Mouse (Mus musculus) kidney, embryonic 14.5 days (tissue): ENCODE measurements around the gene Tcf7l2. TPM values are rescaled to one million over a fixed set of nuclear protein-coding genes. Genes with fewer than 3 reads are reported as not detected.

Experiments used
- ATAC-seq: fragments of 200-750 bp; cut with Nextera tagmentation; 2 replicates; pipeline ENCODE4 v1.8.0; 2017; ENCODE audit warnings: moderate number of reproducible peaks, mild to moderate bottlenecking, moderate TSS enrichment, moderate library complexity; ENCODE audit not compliant: low FRiP score, low TSS enrichment
- H3K27ac ChIP-seq: fragments of 300-500 bp; sonication (generic); 2 replicates; pipeline ENCODE4 v1.5.1; 2014; ENCODE audit warnings: low read depth, mild to moderate bottlenecking, low read length, moderate library complexity, mixed read lengths
- H3K27me3 ChIP-seq: fragments of 300-500 bp; sonication (generic); 2 replicates; pipeline ENCODE4 v1.6.1; 2014; ENCODE audit warnings: mild to moderate bottlenecking, low read length; ENCODE audit not compliant: control insufficient read depth, insufficient read depth
- H3K36me3 ChIP-seq: fragments of 300-500 bp; sonication (generic); 2 replicates; pipeline ENCODE4 v1.6.1; 2014; ENCODE audit warnings: low read length, mixed read lengths; ENCODE audit not compliant: control insufficient read depth, insufficient read depth
- H3K4me1 ChIP-seq: fragments of 300-500 bp; sonication (generic); 2 replicates; pipeline ENCODE4 v1.6.1; 2014; ENCODE audit warnings: low read length, mixed read lengths; ENCODE audit not compliant: control insufficient read depth, insufficient read depth
- H3K4me2 ChIP-seq: fragments of 300-500 bp; sonication (generic); replicated peaks from 2 replicates; pipeline ENCODE4 v1.6.1; 2014; ENCODE audit warnings: low read depth, mild to moderate bottlenecking, low read length
- H3K4me3 ChIP-seq: fragments of 300-500 bp; sonication (generic); 2 replicates; pipeline ENCODE4 v1.5.1; 2014; ENCODE audit warnings: mild to moderate bottlenecking, low read length
- H3K9ac ChIP-seq: fragments of 300-500 bp; sonication (generic); 2 replicates; pipeline ENCODE4 v1.6.1; 2014; ENCODE audit warnings: low read depth, mild to moderate bottlenecking, low read length, moderate library complexity
- H3K9me3 ChIP-seq: fragments of 300-500 bp; sonication (generic); 2 replicates; pipeline ENCODE4 v1.6.1; 2016; ENCODE audit warnings: low read length; ENCODE audit not compliant: control insufficient read depth
- WGBS: fragments of 180-500 bp; shearing (Covaris S2); extraction: QIAGEN DNeasy Blood & Tissue Kit; methylation state at CpG from one replicate; pipeline ENCODE4 v1.1.7; 2014; 5-methylcytosine and 5-hydroxymethylcytosine counted together
- polyA plus RNA-seq: library from polyadenylated mRNA; unstranded; fragments of >200 nt; fragmentation: Nextera tagmentation; extraction: Ambion mirVana; gene quantifications from 2 replicates; pipeline ENCODE4 v1.2.1, GENCODE M21; 2014

Tcf7l2 gene
- polyA plus RNA-seq, 1 experiment from 2014 or later = 80.8 TPM

DNA sequence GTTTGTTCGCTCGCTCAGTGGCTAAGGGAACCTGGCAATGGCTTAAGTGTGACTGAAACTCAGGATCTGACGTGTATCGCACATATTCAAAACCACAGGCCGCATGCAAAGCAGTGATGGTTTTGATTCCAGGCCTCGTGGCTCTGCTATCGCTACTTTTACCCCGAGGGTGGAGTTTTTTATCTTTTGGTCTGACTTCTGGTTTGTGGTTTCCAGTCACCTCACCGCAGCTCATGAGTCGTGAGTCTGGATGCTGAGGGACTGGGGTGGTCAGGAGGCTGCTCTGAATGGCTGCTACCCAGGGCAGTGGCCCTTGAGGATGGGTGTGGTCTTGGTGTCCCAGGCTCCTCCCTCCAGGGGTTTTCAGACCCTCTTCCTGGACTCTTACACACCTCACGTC, 27.3 kb downstream of the Tcf7l2 start:
- H3K4me2 ChIP-seq = no peak overlapping the region
- no peak for ATAC-seq
- H3K36me3 ChIP-seq = no peaks in the 10 kb centered on the region
- H3K4me3 ChIP-seq = no peak overlapping the region
- no peak overlapping the region for H3K9ac ChIP-seq
- no peaks in the 10 kb centered on the region for H3K9me3 ChIP-seq
- whole genome bisulfite sequencing = 62% methylated on average over 11 of the region's 11 CpGs
- no peak overlapping the region for H3K27ac ChIP-seq
- H3K4me1 ChIP-seq = peaks cover 26% of the 10 kb centered on the region
- no peaks in the 10 kb centered on the region for H3K27me3 ChIP-seq

GRCm38 (mm10) chr19:55774334-55774733, 32.7 kb downstream of the Tcf7l2 start:
- H3K4me1 ChIP-seq = peaks cover 9% of the 10 kb centered on the region; the same call in 1 of the 2 replicates
- H3K4me3 ChIP-seq = no peak overlapping the region
- H3K9me3 ChIP-seq = no peaks in the 10 kb centered on the region
- ATAC-seq = no peak
- no peak overlapping the region for H3K27ac ChIP-seq
- H3K4me2 ChIP-seq = no peak overlapping the region
- no peak overlapping the region for H3K9ac ChIP-seq
- 73% methylated on average over 4 of the region's 4 CpGs for WGBS
- H3K36me3 ChIP-seq = no peaks in the 10 kb centered on the region
- H3K27me3 ChIP-seq = no peaks in the 10 kb centered on the region

DNA sequence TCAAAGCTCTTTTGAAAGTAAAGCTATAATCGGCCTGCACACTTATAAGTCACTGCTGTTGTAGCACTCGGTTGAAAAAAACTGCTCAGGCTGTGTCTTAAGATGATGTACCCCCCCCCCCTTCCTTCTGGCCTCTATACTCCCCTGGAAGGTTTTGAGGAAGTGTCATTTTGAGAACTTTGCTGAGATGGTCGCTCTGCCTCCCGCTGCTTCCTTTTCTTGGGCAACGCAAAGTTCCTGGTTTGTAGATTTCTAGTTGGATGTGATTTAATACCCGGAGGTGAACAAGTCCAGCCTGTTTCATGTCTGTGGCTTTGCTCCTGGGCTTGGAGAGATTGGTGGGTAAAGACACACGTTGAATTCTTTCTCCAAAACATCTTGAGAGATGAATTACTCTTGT, 33.2 kb downstream of the Tcf7l2 start:
- Histone ChIP-seq H3K36me3 (no peaks in the 10 kb centered on the region), H3K9me3 (no peaks in the 10 kb centered on the region), H3K27me3 (no peaks in the 10 kb centered on the region), H3K9ac (no peak overlapping the region), H3K4me2 (no peak overlapping the region), H3K27ac (no peak overlapping the region), H3K4me1 (peaks cover 9% of the 10 kb centered on the region; the same call in 1 of the 2 replicates), H3K4me3 (no peak overlapping the region)
- no peak for ATAC-seq
- 50% methylated on average over 7 of the region's 7 CpGs for WGBS

DNA sequence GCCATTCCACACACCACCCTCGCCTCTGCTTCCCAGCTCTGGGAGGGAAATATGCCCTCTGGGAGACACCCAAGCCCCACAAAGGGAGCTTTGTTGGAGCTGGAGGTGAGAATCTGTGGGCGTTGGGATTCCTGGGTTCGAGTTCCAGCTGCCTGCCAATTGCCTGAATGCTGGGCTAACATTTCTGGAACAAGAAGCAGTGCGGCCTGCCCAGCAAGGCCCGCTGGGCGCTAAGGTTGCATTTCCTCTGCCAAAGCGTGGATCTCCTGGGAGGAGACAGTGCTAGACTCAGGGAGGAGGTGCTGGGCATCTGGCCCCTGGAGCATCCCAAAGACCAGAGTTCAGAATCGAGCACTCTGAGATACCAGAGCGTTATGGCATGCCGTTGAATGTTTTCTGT, 38.3 kb downstream of the Tcf7l2 start:
- Histone ChIP-seq H3K27ac (no peak overlapping the region), H3K4me1 (peaks cover 12% of the 10 kb centered on the region), H3K36me3 (0 out of 2 replicates have a peak, but pooled peaks cover 4% of the 10 kb centered on the region), H3K9ac (no peak overlapping the region), H3K9me3 (no peaks in the 10 kb centered on the region), H3K4me3 (no peak overlapping the region), H3K4me2 (no peak overlapping the region), H3K27me3 (no peaks in the 10 kb centered on the region)
- WGBS = 70% methylated on average over 10 of the region's 10 CpGs
- no peak for ATAC-seq

DNA sequence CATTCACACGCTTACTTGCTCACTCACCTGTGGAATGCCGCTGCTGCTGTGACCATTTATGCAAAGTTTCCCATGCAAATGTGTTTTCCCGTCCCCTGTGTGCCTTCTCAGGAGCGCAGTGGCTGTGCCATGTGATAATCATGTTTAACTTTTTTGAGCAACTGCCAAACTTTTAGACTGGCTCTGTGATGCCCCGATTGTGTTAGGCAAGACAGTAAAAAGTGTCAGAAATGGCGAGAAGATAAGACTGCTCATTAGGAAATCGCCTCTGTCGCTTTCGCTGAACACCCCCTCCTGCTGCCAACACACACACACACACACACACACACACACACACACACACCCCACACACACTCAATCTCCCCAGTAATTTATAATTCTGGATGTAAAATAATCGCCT, 39.5 kb downstream of the Tcf7l2 start:
- no peak for ATAC-seq
- 72% methylated on average over 10 of the region's 10 CpGs for WGBS
- Histone ChIP-seq H3K4me1 (peaks cover 21% of the 10 kb centered on the region), H3K36me3 (0 out of 2 replicates have a peak, but pooled peaks cover 4% of the 10 kb centered on the region), H3K9ac (no peak overlapping the region), H3K4me2 (no peak overlapping the region), H3K27me3 (no peaks in the 10 kb centered on the region), H3K4me3 (no peak overlapping the region), H3K9me3 (no peaks in the 10 kb centered on the region), H3K27ac (no peak overlapping the region)

DNA sequence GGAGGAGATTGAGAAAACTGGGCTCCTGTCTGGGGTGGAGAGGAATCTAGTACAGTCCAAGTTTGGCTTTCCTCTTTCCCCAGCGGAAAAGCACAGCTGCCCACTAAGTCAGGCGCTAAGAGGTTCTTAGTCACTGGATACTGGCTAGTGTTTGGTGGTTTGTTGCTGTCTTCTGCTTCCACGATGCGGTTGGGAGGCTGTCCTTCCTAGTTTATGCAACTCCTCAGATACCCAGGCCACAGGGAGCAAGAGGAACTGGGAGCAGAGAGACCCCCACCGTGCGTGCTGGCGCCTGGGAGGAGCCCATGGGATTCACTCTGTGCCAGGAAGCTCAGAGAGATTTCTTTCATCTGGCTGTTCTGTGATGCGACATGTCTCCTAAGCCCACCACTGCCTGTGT, 40.1 kb downstream of the Tcf7l2 start:
- ATAC-seq = no peak
- Histone ChIP-seq H3K9me3 (no peaks in the 10 kb centered on the region), H3K27me3 (no peaks in the 10 kb centered on the region), H3K4me1 (peaks cover 21% of the 10 kb centered on the region), H3K36me3 (0 out of 2 replicates have a peak, but pooled peaks cover 4% of the 10 kb centered on the region), H3K9ac (no peak overlapping the region), H3K4me2 (no peak overlapping the region), H3K4me3 (no peak overlapping the region), H3K27ac (no peak overlapping the region)
- WGBS = 66% methylated on average over 8 of the region's 8 CpGs

- ATAC-seq = peak; percentile 74; the same call in 1 of the 2 replicates
- H3K9ac ChIP-seq = no peak overlapping the region
- no peaks in the 10 kb centered on the region for H3K27me3 ChIP-seq
- peaks cover 32% of the 10 kb centered on the region for H3K4me1 ChIP-seq
- 62% methylated on average over 21 of the region's 21 CpGs for WGBS
- no peaks in the 10 kb centered on the region for H3K9me3 ChIP-seq
- no peak overlapping the region for H3K27ac ChIP-seq
- no peak overlapping the region for H3K4me2 ChIP-seq
- no peak overlapping the region for H3K4me3 ChIP-seq
- 0 out of 2 replicates have a peak, but pooled peaks cover 4% of the 10 kb centered on the region for H3K36me3 ChIP-seq
These were observed 43.3 kb downstream of the Tcf7l2 start for GRCm38 (mm10) chr19:55784796-55785418.

GRCm38 (mm10) chr19:55787420-55787819, 45.8 kb downstream of the Tcf7l2 start:
- Histone ChIP-seq H3K4me3 (no peak overlapping the region), H3K9ac (no peak overlapping the region), H3K9me3 (no peaks in the 10 kb centered on the region), H3K27me3 (no peaks in the 10 kb centered on the region), H3K36me3 (0 out of 2 replicates have a peak, but pooled peaks cover 4% of the 10 kb centered on the region), H3K4me2 (no peak overlapping the region), H3K4me1 (peaks cover 32% of the 10 kb centered on the region), H3K27ac (no peak overlapping the region)
- 86% methylated on average over 13 of the region's 13 CpGs for WGBS
- ATAC-seq = no peak

DNA sequence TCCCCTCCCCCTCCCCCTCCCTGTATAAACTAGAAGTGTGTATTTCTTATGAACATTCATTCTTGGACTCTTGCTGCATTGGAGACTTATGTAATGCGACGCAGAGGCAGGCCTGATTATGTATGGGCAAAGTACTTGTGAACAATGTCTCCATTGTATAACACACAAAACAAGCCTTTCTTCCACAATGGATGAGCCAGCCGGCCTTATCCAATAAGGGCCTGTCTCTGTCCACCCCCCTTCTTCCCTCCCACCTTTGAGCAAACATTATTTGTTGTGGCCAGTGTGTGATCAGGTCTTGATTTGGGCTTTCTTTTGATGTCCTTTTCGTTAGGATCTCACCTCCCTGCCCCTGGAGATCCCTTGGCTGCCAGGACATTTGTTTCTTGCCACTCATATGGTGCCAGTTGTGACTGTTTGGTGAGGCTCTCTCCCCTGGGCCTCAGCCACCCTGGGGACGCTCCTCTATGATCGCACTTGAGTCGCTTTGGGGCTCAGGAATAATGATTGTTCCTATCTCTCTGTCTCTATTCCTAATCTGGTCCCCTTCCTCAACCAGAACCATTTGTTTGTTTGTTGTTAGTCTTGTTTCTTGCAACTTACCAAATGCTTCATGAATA, 46.8 kb downstream of the Tcf7l2 start:
- H3K27ac ChIP-seq = no peak overlapping the region
- H3K9me3 ChIP-seq = no peaks in the 10 kb centered on the region
- H3K4me2 ChIP-seq = no peak overlapping the region
- 55% methylated on average over 7 of the region's 7 CpGs for WGBS
- no peak overlapping the region for H3K4me3 ChIP-seq
- ATAC-seq = no peak
- no peaks in the 10 kb centered on the region for H3K27me3 ChIP-seq
- H3K36me3 ChIP-seq = 0 out of 2 replicates have a peak, but pooled peaks cover 4% of the 10 kb centered on the region
- peaks cover 32% of the 10 kb centered on the region for H3K4me1 ChIP-seq
- H3K9ac ChIP-seq = no peak overlapping the region
